Mouse (Mus musculus) adrenal gland, postnatal 14 days (tissue): Measurements from ENCODE around the gene Adgrl3. TPM values are rescaled to one million over a fixed set of nuclear protein-coding genes. Genes with fewer than 3 reads are reported as not detected.

Experiments used
- DNase-seq: peaks from one replicate; pipeline ENCODE4 v3.0.0; 2021; ENCODE audit warnings: mixed read lengths
- total RNA-seq: library from RNA; stranded (reverse); gene quantifications from 2 replicates; pipeline ENCODE4 v1.2.3, GENCODE M21; 2021

The Adgrl3 gene
- total RNA-seq, 1 experiment from 2014 or later = 6.0 TPM

DNA sequence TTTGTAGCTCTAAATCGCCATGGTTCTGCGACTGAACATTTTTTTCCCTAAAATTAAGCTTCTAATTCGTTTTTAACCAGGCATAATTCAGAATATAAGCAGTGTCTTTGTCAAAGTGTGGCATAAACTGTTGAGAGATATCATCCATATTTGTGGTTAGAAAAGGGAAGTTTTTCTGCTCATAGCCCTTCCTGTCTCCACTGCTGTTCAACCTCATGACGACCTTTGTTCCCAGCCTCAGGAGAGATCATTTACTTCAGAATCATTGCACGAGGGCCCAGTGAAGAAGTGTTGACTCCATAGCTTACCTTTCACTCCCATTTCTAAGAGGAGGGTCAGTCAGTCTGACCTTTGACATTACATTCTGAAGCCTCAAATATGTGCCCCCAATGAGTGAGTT is 56.4 kb downstream of the Adgrl3 start:
- DNase-seq = no peak

- DNase-seq = no peak
Observed at GRCm38 (mm10) chr5:81077031-81077430, 57.1 kb downstream of the Adgrl3 start.

DNA sequence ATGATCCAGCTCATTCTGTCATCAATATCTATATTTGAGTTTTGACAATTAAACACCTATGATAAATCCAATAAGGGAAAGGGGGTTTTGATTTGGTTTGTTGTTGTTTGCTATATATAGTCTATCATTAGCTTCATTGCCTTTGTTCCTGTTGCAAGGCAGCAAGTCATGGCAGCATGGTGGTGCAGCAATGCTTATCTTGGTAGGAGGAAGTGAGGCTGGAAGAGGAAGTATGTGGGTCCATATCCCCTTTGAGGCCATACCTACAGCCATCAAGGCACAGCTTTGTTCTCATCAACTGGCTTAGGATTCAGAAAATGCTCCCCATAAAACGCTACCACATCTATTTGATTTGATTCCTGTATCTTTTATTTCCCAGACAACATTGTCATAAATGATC is 58.1 kb downstream of the Adgrl3 start:
- no peak for DNase-seq

DNA sequence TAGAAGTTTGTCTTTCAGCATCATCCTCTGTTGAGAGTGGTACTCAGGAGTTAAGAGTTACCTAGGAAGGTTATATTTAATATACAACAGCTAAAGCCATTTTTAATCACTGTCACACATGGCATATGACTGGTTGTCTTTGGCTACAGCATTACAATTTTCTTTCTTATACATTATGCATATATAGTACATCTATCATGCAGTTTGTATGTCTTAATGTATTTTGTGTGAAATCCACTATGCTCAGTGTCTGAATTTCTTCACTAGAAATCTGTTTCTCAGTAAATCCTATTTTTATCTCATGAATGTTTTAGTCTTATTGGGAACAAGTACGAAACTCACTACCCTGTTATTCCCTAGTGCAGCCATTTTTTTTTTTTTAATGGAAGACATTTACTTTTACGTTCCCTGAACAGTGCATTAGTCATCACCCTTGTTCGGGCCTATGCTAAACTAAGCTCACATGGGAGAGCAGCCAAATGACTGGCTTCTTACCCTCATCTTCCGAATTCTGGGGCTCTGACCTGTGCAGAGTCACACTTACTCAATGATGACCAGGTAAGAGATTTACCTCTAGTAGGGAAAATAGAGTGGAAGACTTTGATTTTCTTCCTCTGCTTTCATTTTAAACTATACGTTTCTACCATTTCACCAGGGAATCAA is 63.9 kb downstream of the Adgrl3 start:
- DNase-seq = no peak

- no peak for DNase-seq
Observed at GRCm38 (mm10) chr5:81085152-81085551, 65.2 kb downstream of the Adgrl3 start.

- DNase-seq = no peak
Observed at GRCm38 (mm10) chr5:81088667-81089066, 68.7 kb downstream of the Adgrl3 start.

- no peak for DNase-seq
Observed at GRCm38 (mm10) chr5:81094618-81095017, 74.7 kb downstream of the Adgrl3 start.

DNA sequence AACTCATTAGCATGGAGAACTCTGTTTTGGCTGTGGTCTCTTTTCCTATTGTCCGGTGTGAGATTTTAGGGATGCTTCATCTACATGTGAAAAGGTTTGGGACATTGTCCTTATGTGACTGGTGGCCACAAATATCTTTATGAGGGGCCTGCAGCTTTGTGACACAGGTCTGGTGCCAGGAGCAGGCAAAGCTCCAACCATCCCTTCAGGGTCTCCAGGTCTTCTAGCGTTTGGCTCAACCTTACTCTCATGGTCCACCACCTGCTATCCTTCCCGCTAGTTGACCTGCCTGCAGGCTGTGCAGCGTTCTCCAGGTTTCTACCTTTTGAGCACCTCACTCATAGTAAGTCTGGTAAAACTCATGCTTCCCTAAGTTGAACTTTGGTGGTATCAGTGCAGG is 77.2 kb downstream of the Adgrl3 start:
- DNase-seq = no peak

GRCm38 (mm10) chr5:81107431-81107830 is 87.5 kb downstream of the Adgrl3 start:
- no peak for DNase-seq

DNA sequence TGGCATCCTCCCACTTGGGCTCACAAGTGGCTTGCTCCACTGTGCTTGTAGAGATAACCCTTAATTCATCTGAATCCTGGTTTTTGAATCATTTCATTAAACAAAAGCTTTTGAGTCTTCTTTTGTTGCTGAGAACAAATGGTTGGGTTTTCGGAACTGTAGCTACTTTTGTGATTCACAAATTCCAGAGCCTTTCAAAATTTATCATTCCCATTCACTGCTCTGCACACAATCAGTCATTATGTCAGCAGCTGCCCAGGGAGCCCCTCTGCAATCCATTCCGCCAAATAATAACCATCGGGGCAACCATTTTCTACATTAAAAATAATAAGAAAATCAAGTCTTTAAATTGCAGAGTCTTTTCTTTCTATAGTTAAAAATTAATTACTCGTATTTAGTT is 104.5 kb downstream of the Adgrl3 start:
- DNase-seq = no peak

GRCm38 (mm10) chr5:81127639-81128038 is 107.7 kb downstream of the Adgrl3 start:
- no peak for DNase-seq

DNA sequence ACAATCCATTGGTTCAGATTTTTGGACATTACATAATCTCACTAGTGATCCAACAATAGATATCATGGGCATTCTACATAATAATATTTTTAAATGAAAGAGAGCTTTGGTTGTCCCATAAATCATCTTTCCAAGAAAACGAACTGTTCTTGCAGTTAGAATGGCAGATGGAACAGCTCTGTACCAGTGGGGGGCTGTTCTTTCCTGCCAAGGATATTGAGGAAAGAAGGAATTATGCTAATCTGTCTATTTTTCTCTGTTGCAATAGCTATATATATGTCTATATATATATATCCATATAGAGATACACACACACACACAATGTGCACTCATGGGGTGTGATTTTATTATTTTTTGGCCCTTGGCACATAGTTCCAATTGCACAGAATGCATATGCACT is 116.5 kb downstream of the Adgrl3 start:
- no peak for DNase-seq

DNA sequence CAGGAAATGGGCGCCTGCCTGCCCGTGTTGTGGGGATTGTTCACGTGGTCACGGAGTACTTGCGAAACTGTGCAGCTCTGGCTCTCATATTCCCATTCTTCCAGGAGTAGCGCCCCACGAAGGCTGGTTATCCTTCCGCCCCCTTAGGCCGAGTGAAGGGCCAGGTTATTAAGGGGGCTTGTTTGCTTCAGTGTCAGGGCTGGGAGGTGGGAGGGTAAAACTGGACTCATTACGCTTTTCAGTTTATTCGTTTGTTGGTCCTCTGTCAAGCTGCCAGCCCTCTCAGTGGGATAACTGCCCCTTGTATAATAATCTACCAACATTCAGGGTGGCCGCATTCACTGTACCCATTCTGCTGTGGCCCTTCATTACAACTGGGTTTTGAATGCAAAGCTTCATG is 135.9 kb downstream of the Adgrl3 start:
- DNase-seq = no peak

- DNase-seq = no peak
Observed at GRCm38 (mm10) chr5:81156281-81156680, 136.3 kb downstream of the Adgrl3 start.

DNA sequence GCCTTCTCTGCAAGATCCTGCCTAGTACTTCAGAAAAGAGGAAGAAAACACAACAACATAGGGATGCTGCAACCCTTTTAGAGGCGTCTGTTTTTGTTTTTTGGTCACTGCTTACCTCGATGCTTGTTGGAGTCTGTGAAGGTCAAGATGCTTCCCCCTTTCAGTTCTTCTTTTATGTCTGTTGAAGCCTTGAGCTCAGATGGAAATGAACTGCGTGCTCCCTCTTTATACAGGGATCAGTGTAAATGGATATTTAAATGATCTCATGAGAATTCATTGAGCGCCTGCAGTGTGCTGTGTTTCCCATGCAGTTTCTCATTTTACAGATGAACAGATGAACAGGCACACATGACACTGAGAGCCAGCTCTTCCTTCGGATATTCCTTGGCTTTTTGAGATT is 136.9 kb downstream of the Adgrl3 start:
- DNase-seq = no peak

GRCm38 (mm10) chr5:81159013-81159412 is 139.1 kb downstream of the Adgrl3 start:
- no peak for DNase-seq

DNA sequence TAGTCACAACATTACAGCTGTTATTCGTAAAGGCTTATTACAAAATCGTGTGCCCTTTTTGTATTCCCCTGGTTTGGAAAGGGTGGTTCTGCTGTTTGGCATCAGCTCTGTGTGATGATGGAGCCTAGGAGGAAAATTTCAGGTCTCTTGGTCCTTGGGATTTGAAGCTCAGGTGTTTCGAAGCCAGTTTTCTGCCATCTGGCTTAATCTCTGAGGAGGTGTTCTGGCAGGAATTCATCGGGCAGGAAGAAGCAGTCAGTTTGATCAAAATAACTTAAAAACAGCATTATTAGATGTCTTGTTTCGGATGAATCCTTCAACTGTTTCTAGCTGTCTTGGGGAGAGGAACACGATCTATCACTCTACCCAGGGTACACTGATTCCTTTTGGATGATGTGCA is 140.5 kb downstream of the Adgrl3 start:
- DNase-seq = no peak

GRCm38 (mm10) chr5:81188871-81189485 is 169.0 kb downstream of the Adgrl3 start:
- peak; percentile 13 for DNase-seq

DNA sequence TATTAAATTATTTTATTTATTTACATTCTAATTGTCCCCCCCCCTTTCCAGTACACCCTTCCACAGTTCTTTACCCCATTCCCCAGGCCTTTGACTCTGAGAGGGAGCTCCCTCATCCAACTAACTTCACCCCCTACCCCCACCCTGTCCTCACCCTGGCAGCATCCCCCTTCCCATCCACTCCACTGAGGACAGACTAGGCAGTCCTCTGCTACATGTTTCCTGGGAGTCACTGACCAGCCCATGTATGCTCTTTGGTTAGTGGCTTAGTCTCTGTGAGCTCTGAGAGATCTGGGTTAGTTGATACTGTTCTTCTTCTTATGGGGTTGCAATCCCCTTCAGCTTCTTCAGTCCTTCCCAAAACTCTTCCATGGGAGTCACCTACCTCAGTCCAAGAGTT is 180.4 kb downstream of the Adgrl3 start:
- DNase-seq = no peak

DNA sequence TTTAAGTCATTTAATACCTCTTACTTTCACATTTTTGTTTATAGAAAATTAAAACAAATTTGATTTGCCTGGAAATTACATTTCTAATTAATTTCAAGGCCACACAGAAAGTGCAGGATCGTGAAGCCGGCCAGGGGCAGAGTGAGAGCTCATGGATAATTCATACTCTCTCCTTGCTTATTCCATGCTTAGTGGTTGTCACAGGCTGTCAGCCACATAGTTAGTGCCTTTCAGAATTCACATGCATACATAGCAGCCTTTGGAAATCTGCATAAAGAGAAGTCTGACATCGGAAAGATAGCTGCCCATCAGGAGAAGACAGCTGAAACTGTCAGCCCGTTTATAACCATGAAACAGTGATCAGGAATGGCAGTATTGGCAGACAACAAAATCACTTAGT is 181.9 kb downstream of the Adgrl3 start:
- DNase-seq = no peak

DNA sequence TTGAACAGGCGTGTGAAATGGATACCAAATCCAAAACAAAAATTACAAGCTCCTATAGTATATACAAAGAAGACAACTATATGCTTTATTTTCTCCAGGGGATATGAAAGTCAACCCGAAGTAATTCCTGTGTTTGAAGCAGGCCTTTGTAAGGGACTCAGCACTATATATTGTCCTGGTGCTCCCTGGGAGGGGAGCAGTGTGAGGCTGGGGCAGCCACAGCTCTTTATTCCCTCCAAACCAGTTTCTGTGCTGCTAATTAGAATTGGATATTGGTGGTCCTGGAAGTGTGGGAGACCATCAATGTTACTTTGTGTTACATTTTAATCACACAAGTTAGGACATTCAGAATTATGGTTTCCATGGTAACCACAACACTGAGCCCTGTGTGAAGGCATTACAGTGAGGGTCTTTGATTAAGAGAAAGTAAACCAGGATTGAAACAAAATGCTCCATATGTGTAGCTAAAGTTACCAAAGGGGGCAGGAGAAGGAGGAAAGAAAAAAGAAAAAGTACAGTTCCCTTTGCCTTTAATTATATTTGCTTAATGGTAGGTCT is 198.6 kb downstream of the Adgrl3 start:
- DNase-seq = no peak

DNA sequence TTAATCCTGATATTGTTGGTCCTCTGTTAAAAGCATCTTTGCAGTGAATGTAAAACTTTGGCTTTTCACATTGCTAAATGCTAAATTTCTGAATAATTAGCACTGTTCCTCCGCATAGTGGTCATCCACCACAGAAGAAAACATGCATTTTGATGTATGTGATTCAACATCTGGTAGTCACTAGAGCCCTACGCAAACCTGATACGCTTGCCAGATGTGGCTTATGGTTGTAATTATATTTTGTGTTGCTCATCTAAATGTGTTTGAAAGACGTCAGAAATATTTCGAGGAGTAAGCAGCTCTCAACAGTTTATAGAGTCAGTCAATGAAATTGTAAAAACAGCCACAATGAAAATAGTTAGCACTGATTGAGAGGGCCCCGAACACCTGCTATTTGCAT is 204.5 kb downstream of the Adgrl3 start:
- no peak for DNase-seq

- DNase-seq = no peak
Observed at GRCm38 (mm10) chr5:81225486-81225885, 205.5 kb downstream of the Adgrl3 start.

- DNase-seq = no peak
Observed at GRCm38 (mm10) chr5:81227256-81227655, 207.3 kb downstream of the Adgrl3 start.
